ENCODE assay signal across 18 mouse cellular contexts in genomic region chr3:115964071-115964470, GRCm38 (mm10).
"Had no signal": no experiment of that assay in that cellular context is flagged by ENCODE, and none has a peak within 500 bp of the region (broad histone marks: within the 10 kb centered on the region; RNA-seq: fewer than 3 reads in every experiment).

No protein-coding gene starts in this region.

- H3K4me2 ChIP-seq: liver, embryonic 13.5 days; liver, embryonic 15.5 days; lung, embryonic 14.5 days; midbrain, embryonic 12.5 days; neural tube, embryonic 12.5 days had no signal

- H3K4me3 ChIP-seq: liver, embryonic 13.5 days; liver, embryonic 15.5 days; megakaryocyte, embryonic 14.5 days; midbrain, embryonic 12.5 days; neural tube, embryonic 12.5 days had no signal

- H3K9ac ChIP-seq: liver, embryonic 13.5 days; liver, embryonic 15.5 days; liver, postnatal 0 days; lung, embryonic 14.5 days; midbrain, embryonic 12.5 days; neural tube, embryonic 12.5 days had no signal

- H3K36me3 ChIP-seq: liver, embryonic 13.5 days had no signal

- H3K27me3 ChIP-seq: liver, embryonic 13.5 days; liver, embryonic 15.5 days; megakaryocyte, embryonic 14.5 days; midbrain, embryonic 12.5 days; neural tube, embryonic 12.5 days had no signal

- DNase-seq: liver, embryonic 13.5 days; liver, postnatal 0 days; lung, embryonic 14.5 days; lung, postnatal 10 days; midbrain, embryonic 14.5 days; retina, postnatal 1 day; right cerebral cortex, adult 18-20 months; right cerebral cortex, postnatal 25 days; right cerebral cortex, postnatal 4 days; spleen, adult 18-20 months; thymus, adult 18-20 months; thymus, postnatal 14 days; thymus, postnatal 36 days had no signal

- ATAC-seq: liver, postnatal 0 days had no signal

- H3K4me1 ChIP-seq: liver, embryonic 13.5 days; liver, embryonic 15.5 days; neural tube, embryonic 12.5 days had no signal

- H3K27ac ChIP-seq: liver, embryonic 13.5 days; liver, embryonic 15.5 days; macrophage; midbrain, embryonic 12.5 days; neural tube, embryonic 12.5 days had no signal

- H3K9me3 ChIP-seq: liver, embryonic 13.5 days; liver, embryonic 15.5 days; megakaryocyte, embryonic 14.5 days; midbrain, embryonic 12.5 days; neural tube, embryonic 12.5 days had no signal
